Mouse (Mus musculus) liver, embryonic 14.5 days (tissue): ENCODE results near the gene Nfia. TPM values are rescaled to one million over a fixed set of nuclear protein-coding genes. Genes with fewer than 3 reads are reported as not detected.

Experiments
- ATAC-seq: fragments of 200-750 bp; cut with Nextera tagmentation; 2 replicates; pipeline ENCODE4 v1.8.0; 2017; ENCODE audit warnings: moderate number of reproducible peaks, mild to moderate bottlenecking, moderate library complexity; ENCODE audit not compliant: insufficient read depth
- DNase-seq, 3 experiments: peaks; one replicate each; pipeline ENCODE4 v3.0.0-alpha.2; 2012 to 2013; ENCODE audit warnings: low read depth in 3 of 3, low spot score in 3 of 3
- H3K27ac ChIP-seq: fragments of 300-500 bp; sonication (generic); 2 replicates; pipeline ENCODE4 v1.5.1; 2014; ENCODE audit warnings: moderate library complexity, mild to moderate bottlenecking, control low read depth, inconsistent platforms
- H3K27me3 ChIP-seq: fragments of 300-500 bp; sonication (generic); 2 replicates; pipeline ENCODE4 v1.6.1; 2014; ENCODE audit warnings: mild to moderate bottlenecking, low read length, moderate library complexity; ENCODE audit not compliant: control insufficient read depth, insufficient read depth
- H3K36me3 ChIP-seq: fragments of 300-500 bp; sonication (generic); replicated peaks from 2 replicates; pipeline ENCODE4 v1.6.1; 2014; ENCODE audit warnings: low read depth; ENCODE audit not compliant: control insufficient read depth, insufficient read depth
- H3K4me1 ChIP-seq, 2 experiments: fragments of 200-500 bp in 1 of 2; fragments of 300-500 bp in 1 of 2; sonication (generic) in 1 of 2; replicated peaks; 2 replicates each; pipeline ENCODE4 v1.6.1; 2012 to 2014; ENCODE audit warnings: antibody characterized with exemption in 1 of 2, inconsistent platforms in 1 of 2, low read length in 1 of 2; ENCODE audit not compliant: control insufficient read depth in 2 of 2, insufficient read depth in 2 of 2
- H3K4me2 ChIP-seq: fragments of 300-500 bp; sonication (generic); 2 replicates; pipeline ENCODE4 v1.6.1; 2014; ENCODE audit warnings: low read depth, mild to moderate bottlenecking, control low read depth, moderate library complexity
- H3K4me3 ChIP-seq, 2 experiments: fragments of 200-500 bp in 1 of 2; fragments of 300-500 bp in 1 of 2; sonication (generic) in 1 of 2; 2 replicates each; pipeline ENCODE4 v1.5.1; 2012 to 2014; ENCODE audit warnings: low read depth in 2 of 2, low read length in 2 of 2, mild to moderate bottlenecking in 2 of 2, control low read depth in 1 of 2, inconsistent platforms in 1 of 2, moderate library complexity in 1 of 2; ENCODE audit not compliant: insufficient read depth in 1 of 2
- H3K9ac ChIP-seq: fragments of 300-500 bp; sonication (generic); replicated peaks from 2 replicates; pipeline ENCODE4 v1.6.1; 2014; ENCODE audit warnings: mild to moderate bottlenecking, control low read depth, moderate library complexity
- H3K9me3 ChIP-seq: fragments of 300-500 bp; sonication (generic); 2 replicates; pipeline ENCODE4 v1.6.1; 2016; ENCODE audit warnings: low read length, mixed read lengths; ENCODE audit not compliant: control insufficient read depth
- CTCF ChIP-seq: IDR thresholded peaks from 2 replicates; pipeline ENCODE4 v1.5.1; 2016; ENCODE audit warnings: antibody characterized with exemption, low read depth, control low read depth
- EP300 ChIP-seq: IDR thresholded peaks from 2 replicates; pipeline ENCODE4 v1.6.1; 2016; ENCODE audit warnings: antibody characterized with exemption, low read depth
- WGBS: fragments of 180-500 bp; shearing (Covaris S2); extraction: QIAGEN DNeasy Blood & Tissue Kit; methylation state at CpG from one replicate; pipeline ENCODE4 v1.1.7; 2014; ENCODE audit not compliant: insufficient replicate concordance; 5-methylcytosine and 5-hydroxymethylcytosine counted together
- polyA plus RNA-seq, 2 experiments: library from polyadenylated mRNA; depleted of rRNA in 1 of 2; stranded (reverse) in 1 of 2; unstranded in 1 of 2; fragments of >200 nt; fragmentation: Nextera tagmentation in 1 of 2; extraction: Ambion mirVana in 1 of 2; gene quantifications; 2 replicates each; pipeline versions ENCODE4 v1.2.1 to v1.2.3; 2012 to 2014

Gene Nfia
- polyA plus RNA-seq, 2 experiments: 1.0 to 2.6 TPM

DNA sequence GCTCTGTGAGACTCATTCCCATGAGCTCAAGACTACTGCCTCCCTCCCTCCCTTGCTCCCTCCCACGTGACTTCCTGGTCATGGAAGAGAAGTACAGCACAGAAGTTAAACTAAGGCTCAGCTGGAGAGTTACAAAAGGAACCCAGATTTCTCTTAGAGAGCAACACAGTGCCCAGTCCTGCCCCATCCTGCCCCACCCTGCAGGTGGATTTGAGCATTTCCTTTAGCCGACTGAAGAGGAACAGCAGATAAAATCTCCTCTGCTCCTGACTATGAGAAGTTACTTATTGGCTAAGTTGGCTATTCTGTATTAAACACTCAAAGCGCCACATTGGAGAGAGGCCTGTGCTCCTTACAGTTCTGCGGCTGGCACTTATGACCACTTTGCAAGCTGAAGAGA lies 314.4 kb downstream of the Nfia start:
- TF ChIP-seq EP300 (no peak), CTCF (no peak)
- no peak overlapping the region for H3K4me3 ChIP-seq
- DNase-seq (no peak), ATAC-seq (no peak)
- H3K4me1 ChIP-seq: peaks cover 0 to 5% of the 10 kb centered on the region in 2 experiments; a peak in 2 of 4 replicates
- H3K9ac ChIP-seq: no peak overlapping the region
- 42% methylated on average over 4 of the region's 4 CpGs for WGBS
- H3K27ac ChIP-seq: no peak overlapping the region
- no peaks in the 10 kb centered on the region for H3K27me3 ChIP-seq
- H3K4me2 ChIP-seq: no peak overlapping the region
- no peaks in the 10 kb centered on the region for H3K36me3 ChIP-seq
- H3K9me3 ChIP-seq: no peaks in the 10 kb centered on the region

DNA sequence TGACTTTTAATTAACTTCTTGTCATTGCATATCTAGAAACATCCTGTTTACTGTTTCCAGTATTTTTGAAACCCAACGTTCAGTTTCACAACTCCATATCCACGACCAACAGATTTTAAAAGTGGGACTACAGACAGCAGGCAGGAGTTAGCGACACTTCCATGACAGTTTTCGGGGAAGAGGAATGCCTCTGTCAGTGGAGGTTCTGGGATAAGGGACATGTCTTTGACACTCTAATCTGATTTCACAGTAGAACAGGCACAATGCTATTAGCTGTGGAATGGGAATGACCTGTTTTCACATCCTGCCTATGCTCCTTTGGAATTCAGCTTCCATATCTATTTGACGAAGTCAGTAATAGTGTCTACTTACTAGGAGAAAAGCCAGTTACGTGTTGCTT lies 317.5 kb downstream of the Nfia start:
- Histone ChIP-seq H3K9ac (no peak overlapping the region), H3K4me2 (no peak overlapping the region), H3K36me3 (no peaks in the 10 kb centered on the region), H3K4me1 (peaks cover 0 to 8% of the 10 kb centered on the region in 2 experiments; a peak in 2 of 4 replicates), H3K9me3 (no peaks in the 10 kb centered on the region), H3K27me3 (no peaks in the 10 kb centered on the region), H3K27ac (no peak overlapping the region), H3K4me3 (no peak overlapping the region)
- no peak for DNase-seq
- 57% methylated on average over 6 of the region's 6 CpGs for WGBS
- TF ChIP-seq CTCF (no peak), EP300 (no peak)
- ATAC-seq: no peak

DNA sequence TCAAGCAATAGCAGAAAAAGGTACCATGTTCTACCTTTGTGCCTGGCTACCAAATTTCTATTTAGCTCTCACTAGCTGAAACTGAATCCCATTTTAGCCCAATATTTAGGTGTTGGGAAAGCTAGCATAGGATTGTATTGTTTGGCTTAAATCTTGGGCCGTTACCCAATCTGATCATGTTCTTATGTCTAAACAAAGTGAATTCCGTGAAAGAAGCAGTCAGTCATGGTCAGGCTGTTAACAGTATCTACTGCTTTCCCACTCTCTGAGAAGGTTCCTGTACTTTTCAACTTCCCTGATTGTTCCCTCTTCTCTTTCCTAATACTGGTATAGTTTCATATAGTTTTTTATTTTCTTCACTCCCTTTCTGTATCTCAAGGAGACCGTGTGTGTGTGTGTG lies 318.1 kb downstream of the Nfia start:
- no peaks in the 10 kb centered on the region for H3K27me3 ChIP-seq
- peaks cover 0 to 8% of the 10 kb centered on the region in 2 experiments; a peak in 2 of 4 replicates for H3K4me1 ChIP-seq
- no peaks in the 10 kb centered on the region for H3K9me3 ChIP-seq
- no peak overlapping the region for H3K4me2 ChIP-seq
- no peaks in the 10 kb centered on the region for H3K36me3 ChIP-seq
- 36% methylated on average over 3 of the region's 3 CpGs for WGBS
- no peak overlapping the region for H3K27ac ChIP-seq
- TF ChIP-seq EP300 (no peak), CTCF (no peak)
- no peak overlapping the region for H3K9ac ChIP-seq
- DNase-seq: no peak
- ATAC-seq: no peak
- H3K4me3 ChIP-seq: no peak overlapping the region

DNA sequence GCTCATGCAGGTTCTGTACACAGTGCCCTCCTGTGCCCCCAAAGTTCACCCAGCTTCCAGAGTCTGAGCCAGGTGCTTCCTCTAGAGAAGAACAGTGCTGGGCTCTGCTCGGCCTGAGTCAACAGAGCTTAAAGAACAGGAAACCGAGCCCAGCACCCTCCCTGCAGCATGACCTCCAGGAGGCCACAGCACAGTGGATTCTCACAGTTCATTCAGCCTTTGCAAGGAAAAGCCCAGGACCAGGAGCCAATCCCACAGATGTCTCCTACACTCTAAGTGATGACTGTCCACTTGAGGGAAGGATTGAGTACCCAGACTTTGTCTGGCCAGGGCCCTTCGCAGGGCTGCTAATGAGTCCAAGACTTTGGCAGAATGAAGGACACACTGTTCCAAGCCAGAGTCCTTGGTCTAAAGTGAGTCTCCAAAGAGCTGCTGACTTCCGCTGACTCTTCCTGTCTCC lies 318.9 kb downstream of the Nfia start:
- H3K4me1 ChIP-seq: peaks cover 0 to 8% of the 10 kb centered on the region in 2 experiments; a peak in 2 of 4 replicates
- H3K4me3 ChIP-seq: no peak overlapping the region
- H3K27me3 ChIP-seq: no peaks in the 10 kb centered on the region
- peak; percentile 43 for ATAC-seq
- no peak overlapping the region for H3K4me2 ChIP-seq
- 25% methylated on average over 4 of the region's 4 CpGs for WGBS
- H3K9me3 ChIP-seq: no peaks in the 10 kb centered on the region
- H3K36me3 ChIP-seq: no peaks in the 10 kb centered on the region
- no peak for TF ChIP-seq CTCF
- no peak for TF ChIP-seq EP300
- no peak overlapping the region for H3K9ac ChIP-seq
- DNase-seq: no peak
- H3K27ac ChIP-seq: no peak overlapping the region

DNA sequence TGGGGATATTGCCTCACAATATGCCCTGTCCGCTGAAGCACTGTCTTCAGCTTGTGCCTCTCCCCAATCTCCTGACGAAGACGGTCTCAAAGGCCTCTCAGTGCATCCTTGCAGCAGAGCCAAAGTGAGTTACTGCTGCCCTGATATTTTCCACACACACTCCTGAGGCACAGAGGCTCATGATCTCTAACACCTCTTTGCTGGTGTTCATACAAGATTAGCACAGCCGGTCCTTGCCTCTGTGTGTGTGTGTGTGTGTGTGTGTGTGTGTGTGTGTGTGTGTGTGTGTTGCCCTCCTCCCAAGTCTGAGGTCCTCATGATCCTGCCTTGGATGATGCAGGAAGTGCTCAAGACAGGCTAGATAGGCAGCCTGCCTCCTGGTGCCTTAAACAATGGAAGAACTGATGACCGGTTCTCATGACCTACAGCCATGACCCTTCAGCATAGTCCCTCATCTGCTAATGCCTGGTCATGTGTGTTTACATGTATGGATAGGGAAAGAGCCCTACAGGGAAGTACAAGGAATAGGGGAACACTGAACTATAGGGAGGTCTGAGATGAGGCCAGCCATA lies 319.5 kb downstream of the Nfia start:
- no peak overlapping the region for H3K27ac ChIP-seq
- H3K9me3 ChIP-seq: no peaks in the 10 kb centered on the region
- 52% methylated on average over 5 of the region's 5 CpGs for WGBS
- no peak overlapping the region for H3K9ac ChIP-seq
- TF ChIP-seq CTCF (no peak), EP300 (no peak)
- no peaks in the 10 kb centered on the region for H3K36me3 ChIP-seq
- no peak for ATAC-seq
- H3K27me3 ChIP-seq: no peaks in the 10 kb centered on the region
- H3K4me3 ChIP-seq: no peak overlapping the region
- no peak overlapping the region for H3K4me2 ChIP-seq
- peaks cover 0 to 9% of the 10 kb centered on the region in 2 experiments; a peak in 2 of 4 replicates for H3K4me1 ChIP-seq
- DNase-seq: no peak
